Mouse (Mus musculus) thymus, adult 2 months (tissue): ENCODE results near the gene Qrfpr. TPM values are rescaled to one million over a fixed set of nuclear protein-coding genes. Genes with fewer than 3 reads are reported as not detected.

ENCODE experiments used
- DNase-seq: peaks from one replicate; pipeline ENCODE4 v3.0.0; 2021
- H3K27ac ChIP-seq: fragments of 200-500 bp; 2 replicates; pipeline ENCODE4 v1.5.1; 2012; ENCODE audit warnings: low read length, control low read depth; ENCODE audit not compliant: control insufficient read depth, insufficient read depth
- H3K27me3 ChIP-seq: fragments of 200-500 bp; 2 replicates; pipeline ENCODE4 v1.6.1; 2012; ENCODE audit warnings: mild to moderate bottlenecking, low read length, moderate library complexity, mixed read lengths; ENCODE audit not compliant: control insufficient read depth, insufficient read depth
- H3K36me3 ChIP-seq: fragments of 200-500 bp; 2 replicates; pipeline ENCODE4 v1.6.1; 2012; ENCODE audit warnings: mild to moderate bottlenecking, low read length, moderate library complexity; ENCODE audit not compliant: control insufficient read depth, insufficient read depth
- H3K4me1 ChIP-seq: fragments of 200-500 bp; replicated peaks from 2 replicates; pipeline ENCODE4 v1.6.1; 2012; ENCODE audit warnings: low read length; ENCODE audit not compliant: control insufficient read depth, insufficient read depth
- H3K4me3 ChIP-seq: fragments of 200-500 bp; 2 replicates; pipeline ENCODE4 v1.5.1; 2012; ENCODE audit warnings: mild to moderate bottlenecking, low read length, control low read depth, moderate library complexity; ENCODE audit not compliant: control insufficient read depth, insufficient read depth
- CTCF ChIP-seq: fragments of 200-500 bp; IDR thresholded peaks from 2 replicates; pipeline ENCODE4 v1.5.1; 2012; ENCODE audit warnings: mild to moderate bottlenecking, control low read depth, low read length, moderate library complexity, borderline replicate concordance; ENCODE audit not compliant: control insufficient read depth, poor library complexity, insufficient read depth; ENCODE audit errors: extremely low read depth
- POLR2A ChIP-seq: fragments of 200-500 bp; IDR thresholded peaks from 2 replicates; pipeline ENCODE4 v1.6.1; 2012; ENCODE audit warnings: mild to moderate bottlenecking, low read length, control low read depth, moderate library complexity; ENCODE audit not compliant: control insufficient read depth, poor library complexity, insufficient read depth; ENCODE audit errors: extremely low read depth
- WGBS: fragments of 180-500 bp; shearing (Covaris S2); methylation state at CpG from one replicate; pipeline ENCODE4 v1.1.7; 2018; 5-methylcytosine and 5-hydroxymethylcytosine counted together
- polyA plus RNA-seq: library from polyadenylated mRNA; depleted of rRNA; stranded (reverse); fragments of >200 nt; gene quantifications from 2 replicates; pipeline ENCODE4 v1.2.3, GENCODE M21; 2012

Gene Qrfpr
- polyA plus RNA-seq, 1 experiment, result 1.2 TPM

DNA sequence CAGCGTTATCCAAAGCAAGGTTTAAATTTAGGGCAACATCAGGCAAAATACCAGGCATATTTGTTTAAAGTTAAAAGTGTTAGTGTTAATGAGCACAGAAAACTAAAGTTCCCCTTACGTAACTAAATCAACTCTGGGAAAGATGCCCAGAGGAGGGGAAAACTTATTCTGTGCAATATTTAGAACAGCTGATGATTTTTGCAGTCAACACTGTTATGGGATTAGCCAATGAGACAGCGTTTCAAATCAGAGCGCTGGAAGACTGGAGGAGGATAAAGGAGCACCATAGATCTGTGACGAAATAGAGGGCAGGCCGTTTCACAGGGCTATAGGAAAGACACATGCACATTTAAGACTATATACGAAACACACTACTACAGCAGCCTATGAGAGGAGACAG, 19.2 kb downstream of the Qrfpr start:
- TF ChIP-seq POLR2A (no peak), CTCF (no peak)
- no peaks in the 10 kb centered on the region for H3K27me3 ChIP-seq
- no peak for DNase-seq
- no peaks in the 10 kb centered on the region for H3K4me1 ChIP-seq
- 87% methylated on average over 7 of the region's 7 CpGs for WGBS
- H3K27ac ChIP-seq, result no peak overlapping the region
- no peak overlapping the region for H3K4me3 ChIP-seq
- H3K36me3 ChIP-seq, result no peaks in the 10 kb centered on the region

- Histone ChIP-seq H3K4me3 (no peak overlapping the region), H3K27me3 (no peaks in the 10 kb centered on the region), H3K27ac (no peak overlapping the region), H3K36me3 (no peaks in the 10 kb centered on the region), H3K4me1 (no peaks in the 10 kb centered on the region)
- TF ChIP-seq POLR2A (no peak), CTCF (no peak)
- DNase-seq, result no peak
- 88% methylated on average over 5 of the region's 5 CpGs for WGBS
Observed at GRCm38 (mm10) chr3:36201098-36201497, 21.0 kb downstream of the Qrfpr start.

DNA sequence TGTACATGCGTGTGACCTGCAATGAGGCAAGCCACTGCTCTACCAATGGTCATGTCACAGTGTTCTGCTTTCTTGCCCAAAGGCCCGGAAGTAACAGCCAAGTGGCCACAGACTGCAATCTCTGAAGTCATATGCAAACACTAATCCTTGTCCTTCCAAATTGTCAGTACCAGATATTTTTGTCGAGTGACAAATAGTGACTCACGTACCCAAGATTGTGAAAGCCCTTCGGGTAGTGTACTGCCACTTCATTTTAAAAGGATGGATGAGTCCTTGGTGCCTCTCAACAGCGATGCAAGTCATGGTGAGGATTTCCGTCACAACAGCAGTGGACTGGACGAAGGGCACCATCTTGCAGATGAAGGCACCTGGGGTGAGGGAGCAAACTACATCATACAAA, 32.9 kb downstream of the Qrfpr start:
- H3K4me3 ChIP-seq, result no peak overlapping the region
- H3K4me1 ChIP-seq, result no peaks in the 10 kb centered on the region
- H3K36me3 ChIP-seq, result no peaks in the 10 kb centered on the region
- no peak for DNase-seq
- no peak for TF ChIP-seq CTCF
- no peak for TF ChIP-seq POLR2A
- 95% methylated on average over 8 of the region's 8 CpGs for WGBS
- H3K27ac ChIP-seq, result no peak overlapping the region
- H3K27me3 ChIP-seq, result no peaks in the 10 kb centered on the region; the same call in 1 of the 2 replicates

DNA sequence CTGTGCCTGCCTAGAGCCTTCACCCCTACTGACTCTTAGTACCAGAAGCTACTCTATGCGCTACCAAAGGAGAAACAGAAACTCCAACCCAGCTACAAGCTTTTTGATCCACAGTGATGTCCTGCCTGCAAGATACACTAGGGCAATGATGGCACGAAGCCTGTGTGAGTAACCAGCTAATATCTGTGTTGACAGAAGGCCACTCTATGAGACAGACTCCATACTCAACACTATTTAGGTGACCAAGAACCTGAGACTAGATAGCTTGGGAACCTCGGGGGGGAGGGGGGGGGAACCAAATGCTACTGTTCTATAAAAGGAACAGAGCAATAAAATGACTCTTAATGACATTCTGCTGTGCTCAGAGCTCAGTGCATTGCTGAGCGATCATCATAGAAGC, 35.6 kb downstream of the Qrfpr start:
- WGBS, result 89% methylated on average over 4 of the region's 4 CpGs
- DNase-seq, result no peak
- no peaks in the 10 kb centered on the region for H3K36me3 ChIP-seq
- no peaks in the 10 kb centered on the region for H3K4me1 ChIP-seq
- H3K27ac ChIP-seq, result no peak overlapping the region
- H3K27me3 ChIP-seq, result no peaks in the 10 kb centered on the region; the same call in 1 of the 2 replicates
- TF ChIP-seq POLR2A (no peak), CTCF (no peak)
- H3K4me3 ChIP-seq, result no peak overlapping the region

GRCm38 (mm10) chr3:36181519-36181918, 40.6 kb downstream of the Qrfpr start:
- TF ChIP-seq POLR2A (no peak), CTCF (no peak)
- Histone ChIP-seq H3K4me3 (no peak overlapping the region), H3K4me1 (no peaks in the 10 kb centered on the region), H3K27ac (no peak overlapping the region), H3K27me3 (no peaks in the 10 kb centered on the region), H3K36me3 (no peaks in the 10 kb centered on the region)
- DNase-seq, result no peak
- 14% methylated on average over 4 of the region's 4 CpGs for WGBS

DNA sequence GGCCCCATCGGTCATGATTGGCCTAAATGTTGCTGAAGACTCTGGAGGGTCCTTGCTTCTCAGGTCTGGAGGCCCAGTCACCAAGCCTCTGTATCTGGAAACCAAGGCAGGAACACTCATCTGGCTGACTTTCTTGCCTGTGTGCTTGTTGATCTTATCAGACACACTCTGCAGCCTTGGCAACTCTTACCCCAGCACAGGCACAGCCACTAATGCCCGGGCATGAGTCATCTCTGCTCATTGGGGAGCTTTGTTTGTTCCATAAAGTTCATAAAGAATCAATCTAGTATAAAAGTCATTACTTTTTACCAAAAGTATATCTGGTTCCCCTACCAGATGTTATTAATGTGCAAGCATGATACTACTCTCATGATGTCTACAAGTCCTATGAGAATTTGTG, 48.4 kb downstream of the Qrfpr start:
- Histone ChIP-seq H3K27ac (no peak overlapping the region), H3K4me3 (no peak overlapping the region), H3K4me1 (no peaks in the 10 kb centered on the region), H3K36me3 (no peaks in the 10 kb centered on the region), H3K27me3 (no peaks in the 10 kb centered on the region)
- TF ChIP-seq POLR2A (no peak), CTCF (no peak)
- 81% methylated on average over 2 of the region's 2 CpGs for WGBS
- no peak for DNase-seq

GRCm38 (mm10) chr3:36171348-36171747, 50.8 kb downstream of the Qrfpr start:
- no peaks in the 10 kb centered on the region for H3K36me3 ChIP-seq

More at GRCm38 (mm10) chr3:36171348-36171747, 50.8 kb downstream of the Qrfpr start:
- Histone ChIP-seq H3K27ac (no peak overlapping the region), H3K4me3 (no peak overlapping the region), H3K27me3 (no peaks in the 10 kb centered on the region), H3K4me1 (no peaks in the 10 kb centered on the region)
- DNase-seq, result no peak
- TF ChIP-seq POLR2A, result no peak
- no peak for TF ChIP-seq CTCF
- whole genome bisulfite sequencing, result 96% methylated on average over 1 of the region's 1 CpGs
